Mouse (Mus musculus) stomach, embryonic 14.5 days (tissue): ENCODE data around the gene Oxnad1. TPM values are rescaled to one million over a fixed set of nuclear protein-coding genes. Genes with fewer than 3 reads are reported as not detected.
"Not testable (repeated sequence)": the region's sequence is repeated elsewhere in the genome, so short reads cannot be mapped to it uniquely, and the experiment has no call there.

Source experiments
- ATAC-seq: fragments of 200-750 bp; cut with Nextera tagmentation; 2 replicates; pipeline ENCODE4 v1.8.0; 2017; ENCODE audit warnings: low read depth, moderate TSS enrichment; ENCODE audit not compliant: insufficient number of reproducible peaks, insufficient read depth, low FRiP score
- H3K27ac ChIP-seq: fragments of 300-500 bp; sonication (generic); 2 replicates; pipeline ENCODE4 v1.5.1; 2014; ENCODE audit warnings: mild to moderate bottlenecking, low read length, moderate library complexity, mixed read lengths
- H3K27me3 ChIP-seq: fragments of 300-500 bp; sonication (generic); 2 replicates; pipeline ENCODE4 v1.6.1; 2014; ENCODE audit warnings: low read length, control low read depth, mixed read lengths; ENCODE audit not compliant: control insufficient read depth, insufficient read depth
- H3K36me3 ChIP-seq: fragments of 300-500 bp; sonication (generic); 2 replicates; pipeline ENCODE4 v1.6.1; 2014; ENCODE audit warnings: mild to moderate bottlenecking, control low read depth, low read length, moderate library complexity, mixed read lengths; ENCODE audit not compliant: control insufficient read depth, insufficient read depth
- H3K4me1 ChIP-seq: fragments of 300-500 bp; sonication (generic); 2 replicates; pipeline ENCODE4 v1.6.1; 2014; ENCODE audit warnings: low read length, control low read depth, mixed read lengths; ENCODE audit not compliant: control insufficient read depth, insufficient read depth
- H3K4me2 ChIP-seq: fragments of 300-500 bp; sonication (generic); replicated peaks from 2 replicates; pipeline ENCODE4 v1.6.1; 2014; ENCODE audit warnings: low read depth, low read length, control low read depth
- H3K4me3 ChIP-seq: fragments of 300-500 bp; sonication (generic); 2 replicates; pipeline ENCODE4 v1.5.1; 2014; ENCODE audit warnings: low read depth, low read length, control low read depth
- H3K9ac ChIP-seq: fragments of 300-500 bp; sonication (generic); replicated peaks from 2 replicates; pipeline ENCODE4 v1.6.1; 2014; ENCODE audit warnings: low read depth, mild to moderate bottlenecking, control low read depth, low read length, moderate library complexity, mixed read lengths
- H3K9me3 ChIP-seq: fragments of 300-500 bp; sonication (generic); 2 replicates; pipeline ENCODE4 v1.6.1; 2016; ENCODE audit warnings: low read depth, low read length, control low read depth; ENCODE audit not compliant: control insufficient read depth
- WGBS: fragments of 180-500 bp; shearing (Covaris S2); extraction: QIAGEN DNeasy Blood & Tissue Kit; methylation state at CpG from one replicate; pipeline ENCODE4 v1.1.7; 2014; 5-methylcytosine and 5-hydroxymethylcytosine counted together
- polyA plus RNA-seq: library from polyadenylated mRNA; unstranded; fragments of >200 nt; fragmentation: Nextera tagmentation; extraction: Ambion mirVana; gene quantifications from 2 replicates; pipeline ENCODE4 v1.2.1, GENCODE M21; 2014

The Oxnad1 gene
- polyA plus RNA-seq, 1 experiment from 2014 or later, result 19.3 TPM

DNA sequence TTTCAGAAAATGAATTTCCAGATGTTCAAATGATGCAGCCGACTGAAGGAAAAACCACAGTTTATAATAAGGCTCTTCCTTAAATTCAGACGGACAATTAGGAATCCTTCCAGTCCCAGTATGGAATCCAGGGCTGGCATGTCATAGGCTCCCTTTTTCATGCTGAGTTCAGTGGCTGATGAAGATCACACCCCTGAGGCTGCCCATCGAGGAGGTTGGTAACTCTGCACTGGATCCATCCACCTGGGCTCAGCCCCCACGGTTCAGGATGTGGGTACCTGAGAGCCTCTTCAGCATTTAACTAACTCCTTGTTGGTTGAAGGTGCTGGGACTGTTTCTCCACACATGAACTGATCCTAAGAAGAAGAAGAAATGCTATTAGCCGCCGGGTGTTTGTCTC is 2.3 kb upstream of the Oxnad1 start:
- ATAC-seq, result no peak
- H3K4me1 ChIP-seq, result peaks cover 6% of the 10 kb centered on the region; the same call in 1 of the 2 replicates
- 93% methylated on average over 6 of the region's 6 CpGs for WGBS
- no peaks in the 10 kb centered on the region for H3K9me3 ChIP-seq
- no peak overlapping the region for H3K27ac ChIP-seq
- H3K9ac ChIP-seq, result no peak overlapping the region
- peaks cover 15% of the 10 kb centered on the region for H3K36me3 ChIP-seq
- H3K27me3 ChIP-seq, result no peaks in the 10 kb centered on the region
- no peak overlapping the region for H3K4me2 ChIP-seq
- H3K4me3 ChIP-seq, result no peak overlapping the region

GRCm38 (mm10) chr14:32083466-32083865 is 1.7 kb upstream of the Oxnad1 start:
- WGBS, result 98% methylated on average over 2 of the region's 2 CpGs
- H3K9me3 ChIP-seq, result no peaks in the 10 kb centered on the region
- no peak overlapping the region for H3K4me3 ChIP-seq
- peaks cover 6% of the 10 kb centered on the region; the same call in 1 of the 2 replicates for H3K4me1 ChIP-seq
- no peaks in the 10 kb centered on the region for H3K27me3 ChIP-seq
- H3K9ac ChIP-seq, result no peak overlapping the region
- H3K36me3 ChIP-seq, result peaks cover 15% of the 10 kb centered on the region
- H3K4me2 ChIP-seq, result no peak overlapping the region
- H3K27ac ChIP-seq, result no peak overlapping the region
- no peak for ATAC-seq

- peak; percentile 98 for ATAC-seq
- peak within 1 kb of the TSS; percentile 22 for H3K9ac ChIP-seq
- no peaks in the 10 kb centered on the region for H3K9me3 ChIP-seq
- H3K27ac ChIP-seq, result peak within 1 kb of the TSS; percentile 84
- H3K36me3 ChIP-seq, result peaks cover 15% of the 10 kb centered on the region
- no peaks in the 10 kb centered on the region for H3K27me3 ChIP-seq
- H3K4me2 ChIP-seq, result peak within 1 kb of the TSS; percentile 64
- under 1% methylated on average over 43 of the region's 43 CpGs for WGBS
- peaks cover 6% of the 10 kb centered on the region; the same call in 1 of the 2 replicates for H3K4me1 ChIP-seq
- H3K4me3 ChIP-seq, result peak within 1 kb of the TSS; percentile 56
Observed at GRCm38 (mm10) chr14:32085486-32086201, 470 bp downstream of the Oxnad1 start, which contains the start of gene Dph3. Gene Dph3, minus strand, starts transcription at chr14:32085729.

DNA sequence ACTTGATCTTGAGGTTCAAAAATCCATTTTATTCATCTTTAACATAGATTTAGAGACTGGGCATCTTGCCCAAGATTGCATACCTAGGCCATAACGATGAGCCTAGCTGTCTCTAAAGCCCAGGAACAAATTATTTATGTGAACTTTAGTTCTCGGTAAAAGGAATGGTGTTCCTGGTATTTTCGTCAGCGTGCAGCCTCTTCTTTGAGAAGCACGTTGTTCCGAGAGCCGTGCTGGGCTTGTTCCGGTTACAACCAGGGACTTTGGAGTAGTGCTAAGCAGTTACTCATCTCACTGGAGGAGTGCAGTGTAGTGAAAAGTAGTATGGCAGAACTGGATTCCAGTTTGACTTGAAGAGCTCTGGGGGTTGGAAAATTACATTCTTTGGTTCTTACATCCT is 1.1 kb downstream of the Oxnad1 start:
- no peak for ATAC-seq
- Histone ChIP-seq H3K27ac (peak overlapping the region; percentile 75), H3K4me2 (peak overlapping the region; percentile 64), H3K4me1 (peaks cover 6% of the 10 kb centered on the region; the same call in 1 of the 2 replicates), H3K9ac (peak overlapping the region; percentile 19; the same call in 1 of the 2 replicates), H3K36me3 (peaks cover 15% of the 10 kb centered on the region), H3K27me3 (no peaks in the 10 kb centered on the region), H3K9me3 (no peaks in the 10 kb centered on the region), H3K4me3 (peak overlapping the region; percentile 56)
- 20% methylated on average over 8 of the region's 8 CpGs for WGBS

DNA sequence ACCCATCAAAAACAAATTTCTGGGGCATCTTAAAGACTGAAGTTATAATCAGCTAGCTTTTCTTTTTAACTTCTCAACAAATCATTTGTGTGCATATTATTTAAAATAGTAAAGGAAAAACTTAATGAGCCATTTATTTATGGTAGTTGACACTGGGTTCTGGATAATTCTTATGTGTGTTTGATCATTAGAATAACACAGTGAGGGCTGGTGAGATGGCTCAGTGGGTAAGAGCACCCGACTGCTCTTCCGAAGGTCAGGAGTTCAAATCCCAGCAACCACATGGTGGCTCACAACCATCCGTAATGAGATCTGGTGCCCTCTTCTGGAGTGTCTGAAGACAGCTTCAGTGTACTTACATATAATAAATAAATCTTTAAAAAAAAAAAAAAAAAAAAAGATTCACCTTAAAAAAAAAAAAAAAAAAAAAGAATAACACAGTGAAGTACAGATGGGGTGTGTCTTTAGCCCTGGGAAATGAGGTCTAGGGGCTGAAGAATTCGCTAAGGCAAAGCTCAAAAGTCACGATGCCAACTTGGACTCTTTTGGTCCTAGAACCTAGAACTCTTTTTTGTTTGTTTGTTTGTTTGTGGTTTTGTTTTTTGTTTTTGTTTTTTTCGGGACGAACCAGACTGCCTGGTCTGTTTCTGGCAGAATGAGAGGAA is 2.5 kb downstream of the Oxnad1 start:
- H3K36me3 ChIP-seq, H3K4me3 ChIP-seq, H3K4me1 ChIP-seq, H3K4me2 ChIP-seq, ATAC-seq, H3K9me3 ChIP-seq, H3K9ac ChIP-seq, H3K27ac ChIP-seq, H3K27me3 ChIP-seq: not testable (repeated sequence)
- WGBS, result 88% methylated on average over 7 of the region's 7 CpGs

DNA sequence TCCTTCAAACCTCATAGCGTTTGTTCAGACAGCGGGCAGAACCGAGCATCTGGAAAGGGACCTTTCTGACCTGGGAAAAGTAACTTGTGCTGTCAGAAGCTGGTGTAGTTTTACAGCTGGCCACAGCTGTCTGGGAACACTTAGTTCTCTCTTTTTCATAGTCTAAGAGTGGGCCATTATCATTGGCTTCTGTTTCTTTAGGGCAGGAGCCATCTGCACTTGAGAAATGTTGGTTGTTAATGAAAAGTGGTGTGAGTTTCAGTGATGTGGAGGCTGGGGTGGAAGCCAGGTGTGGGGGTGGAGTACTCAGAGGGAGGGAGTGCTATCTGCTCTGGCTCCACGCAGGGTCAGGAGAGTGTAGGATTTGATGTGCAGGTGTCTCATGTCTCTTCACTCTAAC is 6.0 kb downstream of the Oxnad1 start:
- Histone ChIP-seq H3K4me1 (peaks cover 6% of the 10 kb centered on the region; the same call in 1 of the 2 replicates), H3K4me2 (no peak overlapping the region), H3K27me3 (no peaks in the 10 kb centered on the region), H3K4me3 (no peak overlapping the region), H3K9me3 (no peaks in the 10 kb centered on the region), H3K27ac (no peak overlapping the region), H3K36me3 (peaks cover 15% of the 10 kb centered on the region; the same call in 1 of the 2 replicates), H3K9ac (no peak overlapping the region)
- WGBS, result 35% methylated on average over 4 of the region's 4 CpGs
- no peak; the same call in 1 of the 2 replicates for ATAC-seq

DNA sequence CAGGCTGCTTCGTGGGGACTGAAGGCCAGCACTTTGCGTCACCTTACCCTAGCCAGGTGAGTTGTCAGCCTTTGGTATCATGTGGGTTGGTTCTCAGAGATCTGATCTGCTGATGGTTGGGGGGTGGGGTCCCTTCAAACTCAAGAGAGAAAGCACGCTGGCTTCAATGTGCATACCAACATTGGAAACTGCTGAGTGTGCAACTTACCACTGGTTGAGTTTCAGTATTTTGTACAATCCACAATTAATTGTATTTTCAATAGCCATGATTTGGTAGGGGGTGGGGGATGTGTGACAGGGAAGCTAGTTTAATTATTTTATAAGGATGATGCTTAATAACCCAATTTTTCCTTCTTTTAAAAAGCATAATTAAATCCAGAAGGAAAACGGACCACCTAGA is 6.5 kb downstream of the Oxnad1 start:
- Histone ChIP-seq H3K4me2 (no peak overlapping the region), H3K4me3 (no peak overlapping the region), H3K9me3 (no peaks in the 10 kb centered on the region), H3K27me3 (no peaks in the 10 kb centered on the region), H3K9ac (no peak overlapping the region), H3K36me3 (peaks cover 15% of the 10 kb centered on the region; the same call in 1 of the 2 replicates), H3K27ac (no peak overlapping the region), H3K4me1 (peaks cover 5% of the 10 kb centered on the region; the same call in 1 of the 2 replicates)
- 78% methylated on average over 4 of the region's 4 CpGs for WGBS
- ATAC-seq, result no peak

- H3K9me3 ChIP-seq, result no peaks in the 10 kb centered on the region
- no peaks in the 10 kb centered on the region for H3K4me1 ChIP-seq
- WGBS, result 69% methylated on average over 1 of the region's 1 CpGs
- no peak overlapping the region for H3K27ac ChIP-seq
- H3K4me2 ChIP-seq, result no peak overlapping the region
- no peak overlapping the region for H3K9ac ChIP-seq
- no peaks in the 10 kb centered on the region for H3K27me3 ChIP-seq
- H3K4me3 ChIP-seq, result no peak overlapping the region
- peaks cover 24% of the 10 kb centered on the region; the same call in 1 of the 2 replicates for H3K36me3 ChIP-seq
- no peak for ATAC-seq
Observed at GRCm38 (mm10) chr14:32093018-32093417, 7.8 kb downstream of the Oxnad1 start.
